Mouse (Mus musculus) stomach, embryonic 16.5 days (tissue): ENCODE data around the gene Il17re. TPM values are rescaled to one million over a fixed set of nuclear protein-coding genes. Genes with fewer than 3 reads are reported as not detected.

Experiments used
- ATAC-seq: fragments of 200-750 bp; cut with Nextera tagmentation; 2 replicates; pipeline ENCODE4 v1.8.0; 2017; ENCODE audit warnings: moderate number of reproducible peaks, moderate TSS enrichment; ENCODE audit not compliant: insufficient read depth, low FRiP score
- H3K27ac ChIP-seq: fragments of 300-500 bp; sonication (generic); 2 replicates; pipeline ENCODE4 v1.5.1; 2014; ENCODE audit warnings: low read length
- H3K27me3 ChIP-seq: fragments of 300-500 bp; sonication (generic); 2 replicates; pipeline ENCODE4 v1.6.1; 2014; ENCODE audit warnings: low read length, control low read depth, mixed read lengths; ENCODE audit not compliant: control insufficient read depth, insufficient read depth
- H3K36me3 ChIP-seq: fragments of 300-500 bp; sonication (generic); 2 replicates; pipeline ENCODE4 v1.6.1; 2014; ENCODE audit warnings: low read length; ENCODE audit not compliant: control insufficient read depth, insufficient read depth
- H3K4me1 ChIP-seq: fragments of 300-500 bp; sonication (generic); 2 replicates; pipeline ENCODE4 v1.6.1; 2014; ENCODE audit warnings: low read length, control low read depth, mixed read lengths; ENCODE audit not compliant: control insufficient read depth, insufficient read depth
- H3K4me2 ChIP-seq: fragments of 300-500 bp; sonication (generic); 2 replicates; pipeline ENCODE4 v1.6.1; 2014; ENCODE audit warnings: low read depth, low read length, mixed read lengths
- H3K4me3 ChIP-seq: fragments of 300-500 bp; sonication (generic); replicated peaks from 2 replicates; pipeline ENCODE4 v1.5.1; 2014; ENCODE audit warnings: mild to moderate bottlenecking, low read length
- H3K9ac ChIP-seq: fragments of 300-500 bp; sonication (generic); 2 replicates; pipeline ENCODE4 v1.6.1; 2014; ENCODE audit warnings: low read length
- H3K9me3 ChIP-seq: fragments of 300-500 bp; sonication (generic); replicated peaks from 2 replicates; pipeline ENCODE4 v1.6.1; 2016; ENCODE audit warnings: low read length, control low read depth; ENCODE audit not compliant: control insufficient read depth
- WGBS: fragments of 180-500 bp; shearing (Covaris S2); extraction: QIAGEN DNeasy Blood & Tissue Kit; methylation state at CpG from one replicate; pipeline ENCODE4 v1.1.7; 2014; 5-methylcytosine and 5-hydroxymethylcytosine counted together
- polyA plus RNA-seq: library from polyadenylated mRNA; unstranded; fragments of >200 nt; fragmentation: Nextera tagmentation; extraction: Ambion mirVana; gene quantifications from 2 replicates; pipeline ENCODE4 v1.2.1, GENCODE M21; 2015

Gene Il17re
- polyA plus RNA-seq, 1 experiment from 2014 or later: 21.1 TPM

- Histone ChIP-seq H3K4me3 (no peak overlapping the region), H3K4me1 (peaks cover 20% of the 10 kb centered on the region), H3K27ac (no peak overlapping the region), H3K36me3 (no peaks in the 10 kb centered on the region), H3K9me3 (no peaks in the 10 kb centered on the region), H3K27me3 (no peaks in the 10 kb centered on the region), H3K9ac (no peak overlapping the region), H3K4me2 (no peak overlapping the region)
- no peak for ATAC-seq
- WGBS: 86% methylated on average over 6 of the region's 6 CpGs
Measured at GRCm38 (mm10) chr6:113473715-113474114, 15.4 kb downstream of the Il17re start.

GRCm38 (mm10) chr6:113477353-113477752 is 19.1 kb downstream of the Il17re start:
- Histone ChIP-seq H3K9me3 (no peaks in the 10 kb centered on the region), H3K27me3 (0 out of 2 replicates have a peak, but pooled peaks cover 3% of the 10 kb centered on the region), H3K9ac (no peak overlapping the region), H3K4me2 (no peak overlapping the region), H3K27ac (no peak overlapping the region), H3K4me3 (no peak overlapping the region), H3K4me1 (peaks cover 7% of the 10 kb centered on the region), H3K36me3 (no peaks in the 10 kb centered on the region)
- ATAC-seq: no peak
- WGBS: 22% methylated on average over 7 of the region's 7 CpGs

GRCm38 (mm10) chr6:113478906-113479305 is 20.6 kb downstream of the Il17re start:
- 86% methylated on average over 10 of the region's 10 CpGs for WGBS
- 0 out of 2 replicates have a peak, but pooled peaks cover 7% of the 10 kb centered on the region for H3K27me3 ChIP-seq
- no peak overlapping the region for H3K9ac ChIP-seq
- H3K4me1 ChIP-seq: peaks cover 10% of the 10 kb centered on the region
- no peak overlapping the region for H3K27ac ChIP-seq
- no peaks in the 10 kb centered on the region for H3K36me3 ChIP-seq
- no peaks in the 10 kb centered on the region for H3K9me3 ChIP-seq
- no peak overlapping the region for H3K4me3 ChIP-seq
- no peak for ATAC-seq
- no peak overlapping the region for H3K4me2 ChIP-seq

GRCm38 (mm10) chr6:113480555-113481373 is 22.5 kb downstream of the Il17re start:
- WGBS: 55% methylated on average over 18 of the region's 18 CpGs
- no peak overlapping the region for H3K9ac ChIP-seq
- no peaks in the 10 kb centered on the region for H3K36me3 ChIP-seq
- 0 out of 2 replicates have a peak overlapping the region, but pooled peaks have one; percentile 38 for H3K27ac ChIP-seq
- no peaks in the 10 kb centered on the region for H3K9me3 ChIP-seq
- H3K4me1 ChIP-seq: peaks cover 11% of the 10 kb centered on the region
- 0 out of 2 replicates have a peak, but pooled peaks cover 7% of the 10 kb centered on the region for H3K27me3 ChIP-seq
- H3K4me3 ChIP-seq: no peak overlapping the region
- no peak overlapping the region for H3K4me2 ChIP-seq
- peak; percentile 16; the same call in 1 of the 2 replicates for ATAC-seq

- Histone ChIP-seq H3K9ac (peak overlapping the region; percentile 68), H3K27me3 (0 out of 2 replicates have a peak, but pooled peaks cover 7% of the 10 kb centered on the region), H3K36me3 (no peaks in the 10 kb centered on the region), H3K4me1 (peaks cover 17% of the 10 kb centered on the region), H3K9me3 (no peaks in the 10 kb centered on the region), H3K27ac (peak overlapping the region; percentile 75), H3K4me3 (peak overlapping the region; percentile 52), H3K4me2 (peak overlapping the region; percentile 89)
- WGBS: 2% methylated on average over 63 of the region's 65 CpGs
- peak; percentile 43 for ATAC-seq
Measured at GRCm38 (mm10) chr6:113482477-113483099, 24.3 kb downstream of the Il17re start.

GRCm38 (mm10) chr6:113483100-113483615 is 24.9 kb downstream of the Il17re start, which contains the start of gene Creld1:
TSS of gene Creld1 (plus strand) at chr6:113483297.
- peaks cover 21% of the 10 kb centered on the region for H3K4me1 ChIP-seq
- peak within 1 kb of the TSS; percentile 69 for H3K9ac ChIP-seq
- H3K9me3 ChIP-seq: no peaks in the 10 kb centered on the region
- H3K27ac ChIP-seq: peak within 1 kb of the TSS; percentile 75
- WGBS: under 1% methylated on average over 26 of the region's 26 CpGs
- peak within 1 kb of the TSS; percentile 89 for H3K4me2 ChIP-seq
- H3K36me3 ChIP-seq: no peaks in the 10 kb centered on the region
- 0 out of 2 replicates have a peak, but pooled peaks cover 7% of the 10 kb centered on the region for H3K27me3 ChIP-seq
- peak; percentile 94 for ATAC-seq
- peak within 1 kb of the TSS; percentile 52 for H3K4me3 ChIP-seq

- 8% methylated on average over 10 of the region's 10 CpGs for WGBS
- Histone ChIP-seq H3K4me3 (peak overlapping the region; percentile 52), H3K36me3 (no peaks in the 10 kb centered on the region), H3K27ac (peak overlapping the region; percentile 72), H3K9ac (peak overlapping the region; percentile 69), H3K4me2 (peak overlapping the region; percentile 89), H3K27me3 (0 out of 2 replicates have a peak, but pooled peaks cover 7% of the 10 kb centered on the region), H3K9me3 (no peaks in the 10 kb centered on the region), H3K4me1 (peaks cover 21% of the 10 kb centered on the region)
- 0 out of 2 replicates have a peak, but pooled peaks have one; percentile 16 for ATAC-seq
Measured at GRCm38 (mm10) chr6:113483729-113484128, 25.4 kb downstream of the Il17re start.

GRCm38 (mm10) chr6:113487125-113487576 is 28.9 kb downstream of the Il17re start:
- ATAC-seq: no peak
- Histone ChIP-seq H3K27ac (peak overlapping the region; percentile 48; the same call in 1 of the 2 replicates), H3K9ac (no peak overlapping the region), H3K9me3 (no peaks in the 10 kb centered on the region), H3K4me1 (peaks cover 21% of the 10 kb centered on the region), H3K27me3 (0 out of 2 replicates have a peak, but pooled peaks cover 6% of the 10 kb centered on the region), H3K4me2 (no peak overlapping the region), H3K36me3 (peaks cover 4% of the 10 kb centered on the region), H3K4me3 (no peak overlapping the region)
- 47% methylated on average over 7 of the region's 7 CpGs for WGBS
